Mouse (Mus musculus): ENCODE measurements around the gene Tia1. TPM values are rescaled to one million over a fixed set of nuclear protein-coding genes. Genes with fewer than 3 reads are reported as not detected.
A peak's percentile ranks its signal among the peaks of the same experiment; 100 is the strongest.

Tia1 gene
- polyA plus RNA-seq, 1 experiment from 2014 or later = 313 TPM

GRCm38 (mm10) chr6:86479816-86480188 lies 75.8 kb downstream of the Tia1 start:
- no peak overlapping the region; the same call in 1 of the 2 replicates for H3K27ac ChIP-seq (ENCODE audit: low read length)
- H3K4me1 ChIP-seq (ENCODE audit: control insufficient read depth, insufficient read depth, low read length) = no peaks in the 10 kb centered on the region; the same call in 1 of the 2 replicates
- H3K9me3 ChIP-seq (replicated peaks; ENCODE audit: control insufficient read depth, low read length, poor library complexity, severe bottlenecking) = no peaks in the 10 kb centered on the region
- H3K4me3 ChIP-seq (ENCODE audit: low read depth, low read length) = no peak overlapping the region
- no peaks in the 10 kb centered on the region for H3K27me3 ChIP-seq (ENCODE audit: control insufficient read depth, insufficient read depth, low read depth, low read length)
- H3K36me3 ChIP-seq (ENCODE audit: control insufficient read depth, insufficient read depth, low read length) = no peaks in the 10 kb centered on the region
- H3K9ac ChIP-seq (ENCODE audit: low read depth, low read length) = no peak overlapping the region
- H3K4me2 ChIP-seq (ENCODE audit: low read length) = no peak overlapping the region
- no peak for ATAC-seq

- no peak for ATAC-seq
- Histone ChIP-seq H3K4me3 (ENCODE audit: low read depth, low read length) (no peak overlapping the region), H3K4me1 (ENCODE audit: control insufficient read depth, insufficient read depth, low read length) (no peaks in the 10 kb centered on the region; the same call in 1 of the 2 replicates), H3K9me3 (replicated peaks; ENCODE audit: control insufficient read depth, low read length, poor library complexity, severe bottlenecking) (no peaks in the 10 kb centered on the region), H3K4me2 (ENCODE audit: low read length) (no peak overlapping the region), H3K27me3 (ENCODE audit: control insufficient read depth, insufficient read depth, low read depth, low read length) (no peaks in the 10 kb centered on the region), H3K27ac (ENCODE audit: low read length) (peak overlapping the region; percentile 2), H3K36me3 (ENCODE audit: control insufficient read depth, insufficient read depth, low read length) (no peaks in the 10 kb centered on the region), H3K9ac (ENCODE audit: low read depth, low read length) (0 out of 2 replicates have a peak overlapping the region, but pooled peaks have one; percentile 30)
- 41% methylated on average over 9 of the region's 9 CpGs for WGBS
Measured at GRCm38 (mm10) chr6:86480189-86480831, 76.3 kb downstream of the Tia1 start.

- no peak overlapping the region for H3K27ac ChIP-seq (ENCODE audit: low read length)
- H3K9ac ChIP-seq (ENCODE audit: low read depth, low read length) = no peak overlapping the region
- WGBS = 96% methylated on average over 5 of the region's 5 CpGs
- H3K36me3 ChIP-seq (ENCODE audit: control insufficient read depth, insufficient read depth, low read length) = no peaks in the 10 kb centered on the region
- H3K27me3 ChIP-seq (ENCODE audit: control insufficient read depth, insufficient read depth, low read depth, low read length) = no peaks in the 10 kb centered on the region
- H3K4me2 ChIP-seq (ENCODE audit: low read length) = no peak overlapping the region
- H3K4me1 ChIP-seq (ENCODE audit: control insufficient read depth, insufficient read depth, low read length) = peaks cover 1% of the 10 kb centered on the region
- ATAC-seq = no peak
- no peaks in the 10 kb centered on the region for H3K9me3 ChIP-seq (replicated peaks; ENCODE audit: control insufficient read depth, low read length, poor library complexity, severe bottlenecking)
- H3K4me3 ChIP-seq (ENCODE audit: low read depth, low read length) = no peak overlapping the region
Measured at GRCm38 (mm10) chr6:86481871-86482270, 77.9 kb downstream of the Tia1 start.

Other genes starting within 250 kb of the Tia1 start
- 13.1 and 14.7 TPM in 2 replicates for gene Tgfa, start 209.0 kb upstream of the Tia1 start, polyA plus RNA-seq (2015; fragmentation: Nextera tagmentation; extraction: Ambion mirVana)
- 120 and 124 TPM in 2 replicates for gene Fam136a, start 38.6 kb upstream of the Tia1 start, polyA plus RNA-seq (2015; fragmentation: Nextera tagmentation; extraction: Ambion mirVana)
- 280 and 327 TPM in 2 replicates for gene Snrpg, start 32.9 kb upstream of the Tia1 start, polyA plus RNA-seq (2015; fragmentation: Nextera tagmentation; extraction: Ambion mirVana)
- 93.6 and 100 TPM in 2 replicates for gene Pcyox1, start 7.1 kb upstream of the Tia1 start, polyA plus RNA-seq (2015; fragmentation: Nextera tagmentation; extraction: Ambion mirVana)
- gene Gm44790, start 22.4 kb downstream of the Tia1 start, polyA plus RNA-seq (2015; fragmentation: Nextera tagmentation; extraction: Ambion mirVana) = 0.47 TPM in 1 of 2 replicates, not detected in the other
- gene C87436, start 34.2 kb downstream of the Tia1 start, polyA plus RNA-seq (2015; fragmentation: Nextera tagmentation; extraction: Ambion mirVana) = 24.1 and 25.6 TPM in 2 replicates
- 190 and 269 TPM in 2 replicates for gene Pcbp1, start 122.1 kb downstream of the Tia1 start, polyA plus RNA-seq (2015; fragmentation: Nextera tagmentation; extraction: Ambion mirVana)
- gene Asprv1, start 223.9 kb downstream of the Tia1 start, polyA plus RNA-seq (2015; fragmentation: Nextera tagmentation; extraction: Ambion mirVana) = 0.45 and 0.62 TPM in 2 replicates